Mouse (Mus musculus): ENCODE measurements at regions not wholly inside any gene's neighbourhood (a gene's known extent, or its start where the extent isn't known, plus 50 kb on each side); places are given as distances from the start of the nearest gene placed in this dataset.

DNA sequence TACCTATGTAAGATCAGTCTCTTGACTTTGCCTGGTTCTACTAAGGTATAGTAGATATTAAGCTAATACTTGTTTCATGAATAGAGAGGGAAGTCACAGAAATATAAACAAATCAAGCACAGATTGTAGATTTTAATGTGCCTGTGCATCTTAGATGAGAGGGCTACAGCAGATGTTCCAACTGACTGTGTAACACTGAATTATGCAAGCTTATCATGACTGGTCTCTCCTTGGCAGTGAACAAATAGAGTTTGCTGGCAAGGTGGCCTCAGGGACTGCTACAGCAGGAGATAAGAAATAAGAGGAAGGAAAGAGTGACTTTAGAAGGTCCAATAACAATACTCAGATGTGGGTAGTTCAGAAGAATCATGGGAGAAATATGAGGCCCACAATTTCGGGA lies 372.0 kb downstream of the Cdk5rap2 start:
- TF ChIP-seq CTCF (IDR thresholded peaks at IDR 0.05), result no peak
- TF ChIP-seq POLR2A (IDR thresholded peaks at IDR 0.05; ENCODE audit: insufficient read depth, low read depth, low read length), result no peak
